Mouse (Mus musculus) embryonic facial prominence, embryonic 14.5 days (tissue): Measurements from ENCODE around the gene Ccdc69. TPM values are rescaled to one million over a fixed set of nuclear protein-coding genes. Genes with fewer than 3 reads are reported as not detected.
A peak's percentile ranks its signal among the peaks of the same experiment; 100 is the strongest.

Source experiments
- ATAC-seq: fragments of 200-750 bp; cut with Nextera tagmentation; 2 replicates; pipeline ENCODE4 v1.8.0; 2017; ENCODE audit warnings: low read depth, moderate number of reproducible peaks, moderate TSS enrichment
- DNase-seq: peaks from one replicate; pipeline ENCODE4 v3.0.0-alpha.2; 2015; ENCODE audit warnings: low spot score
- H3K27ac ChIP-seq: fragments of 300-500 bp; sonication (generic); replicated peaks from 2 replicates; pipeline ENCODE4 v1.5.1; 2014; ENCODE audit warnings: low read depth, mild to moderate bottlenecking, low read length, moderate library complexity
- H3K27me3 ChIP-seq: fragments of 300-500 bp; sonication (generic); replicated peaks from 2 replicates; pipeline ENCODE4 v1.6.1; 2014; ENCODE audit warnings: low read length; ENCODE audit not compliant: control insufficient read depth, insufficient read depth
- H3K36me3 ChIP-seq: fragments of 300-500 bp; sonication (generic); 2 replicates; pipeline ENCODE4 v1.6.1; 2014; ENCODE audit warnings: low read length, mixed read lengths; ENCODE audit not compliant: control insufficient read depth, insufficient read depth
- H3K4me1 ChIP-seq: fragments of 300-500 bp; sonication (generic); 2 replicates; pipeline ENCODE4 v1.6.1; 2014; ENCODE audit warnings: antibody characterized with exemption, low read length; ENCODE audit not compliant: control insufficient read depth, insufficient read depth
- H3K4me2 ChIP-seq: fragments of 300-500 bp; sonication (generic); 2 replicates; pipeline ENCODE4 v1.6.1; 2014; ENCODE audit warnings: low read depth, mild to moderate bottlenecking, low read length, moderate library complexity, mixed read lengths
- H3K4me3 ChIP-seq: fragments of 300-500 bp; sonication (generic); 2 replicates; pipeline ENCODE4 v1.5.1; 2014; ENCODE audit warnings: low read depth, mild to moderate bottlenecking, low read length
- H3K9ac ChIP-seq: fragments of 300-500 bp; sonication (generic); 2 replicates; pipeline ENCODE4 v1.6.1; 2014; ENCODE audit warnings: low read depth, mild to moderate bottlenecking, low read length, moderate library complexity, mixed read lengths
- H3K9me3 ChIP-seq: fragments of 300-500 bp; sonication (generic); 2 replicates; pipeline ENCODE4 v1.6.1; 2016; ENCODE audit warnings: low read length; ENCODE audit not compliant: control insufficient read depth
- WGBS: fragments of 180-500 bp; shearing (Covaris S2); extraction: QIAGEN DNeasy Blood & Tissue Kit; methylation state at CpG from one replicate; pipeline ENCODE4 v1.1.7; 2014; 5-methylcytosine and 5-hydroxymethylcytosine counted together
- polyA plus RNA-seq: library from polyadenylated mRNA; unstranded; fragments of >200 nt; fragmentation: Nextera tagmentation; extraction: Ambion mirVana; gene quantifications from 2 replicates; pipeline ENCODE4 v1.2.1, GENCODE M21; 2014

Gene Ccdc69
- polyA plus RNA-seq, 1 experiment from 2014 or later: 2.7 TPM

DNA sequence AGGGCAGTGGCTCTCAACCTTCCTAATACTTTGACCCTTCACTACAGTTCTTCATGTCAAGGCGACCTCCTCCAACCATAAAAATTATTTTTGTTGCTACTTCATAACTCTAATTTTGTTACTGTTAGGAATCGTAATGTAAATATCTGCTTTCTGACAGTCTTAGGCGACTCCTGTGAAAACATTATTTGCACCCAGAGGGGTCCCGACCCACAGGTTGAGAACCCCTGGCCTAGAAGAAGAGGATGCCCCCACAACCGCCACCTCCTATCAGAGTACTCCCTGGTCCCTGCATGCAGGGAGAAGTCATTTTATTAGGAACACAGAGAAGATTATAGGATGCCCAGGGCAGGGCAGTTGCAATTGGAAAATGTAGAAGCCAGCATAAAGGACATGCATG is 6.6 kb downstream of the Ccdc69 start:
- no peak overlapping the region for H3K4me2 ChIP-seq
- WGBS: 90% methylated on average over 5 of the region's 5 CpGs
- no peaks in the 10 kb centered on the region for H3K27me3 ChIP-seq
- no peak overlapping the region for H3K9ac ChIP-seq
- no peaks in the 10 kb centered on the region for H3K4me1 ChIP-seq
- no peak for ATAC-seq
- DNase-seq: no peak
- no peak overlapping the region for H3K27ac ChIP-seq
- H3K9me3 ChIP-seq: no peaks in the 10 kb centered on the region
- H3K36me3 ChIP-seq: no peaks in the 10 kb centered on the region
- no peak overlapping the region for H3K4me3 ChIP-seq

DNA sequence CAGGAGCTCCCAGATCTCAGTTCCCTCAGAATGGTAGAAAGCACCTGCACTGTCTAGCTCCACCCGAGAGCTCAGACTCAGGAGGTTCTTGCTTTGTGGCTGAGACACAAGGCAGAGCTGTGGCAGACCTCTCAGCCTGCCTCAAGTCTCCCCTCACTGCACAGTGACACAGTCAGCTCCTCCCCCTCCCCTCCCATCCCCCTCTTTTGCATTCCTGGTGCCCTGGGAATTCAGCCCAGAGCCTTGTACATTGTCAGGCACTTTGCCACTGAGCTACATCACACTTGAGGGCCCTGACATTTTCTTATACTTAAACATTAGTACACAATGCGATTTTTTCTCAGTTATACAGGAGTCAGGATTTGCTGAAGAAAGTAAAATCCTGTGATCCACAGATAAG is 8.9 kb downstream of the Ccdc69 start:
- H3K4me3 ChIP-seq: no peak overlapping the region
- ATAC-seq: no peak
- peak; percentile 29 for DNase-seq
- H3K9ac ChIP-seq: no peak overlapping the region
- H3K4me1 ChIP-seq: no peaks in the 10 kb centered on the region
- no peak overlapping the region for H3K27ac ChIP-seq
- no peaks in the 10 kb centered on the region for H3K9me3 ChIP-seq
- H3K27me3 ChIP-seq: no peaks in the 10 kb centered on the region
- H3K36me3 ChIP-seq: no peaks in the 10 kb centered on the region
- no peak overlapping the region for H3K4me2 ChIP-seq
- 51% methylated on average over 2 of the region's 2 CpGs for WGBS

DNA sequence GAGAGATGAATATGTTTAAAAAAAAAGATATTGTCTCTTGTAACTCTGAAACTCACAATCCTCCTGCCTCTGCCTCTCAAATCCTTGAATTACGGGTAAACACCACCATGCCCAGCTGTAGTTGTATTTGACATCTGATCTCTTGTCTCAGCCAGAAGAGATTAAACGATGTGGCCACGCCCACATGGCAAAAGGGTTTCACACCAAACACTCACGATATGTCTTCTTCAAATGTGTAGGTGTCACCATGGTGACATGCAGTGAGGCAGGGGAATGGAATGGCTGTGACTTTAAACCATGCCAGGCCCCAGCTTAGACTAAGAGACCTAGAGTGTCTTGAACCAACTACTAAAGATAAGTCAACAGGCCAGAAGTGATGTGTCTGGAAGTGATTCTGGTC is 11.0 kb downstream of the Ccdc69 start:
- H3K27ac ChIP-seq: no peak overlapping the region
- H3K9ac ChIP-seq: no peak overlapping the region
- WGBS: 66% methylated on average over 4 of the region's 4 CpGs
- DNase-seq (no peak), ATAC-seq (no peak)
- no peaks in the 10 kb centered on the region for H3K4me1 ChIP-seq
- no peaks in the 10 kb centered on the region for H3K27me3 ChIP-seq
- H3K4me3 ChIP-seq: no peak overlapping the region
- H3K36me3 ChIP-seq: no peaks in the 10 kb centered on the region
- no peaks in the 10 kb centered on the region for H3K9me3 ChIP-seq
- no peak overlapping the region for H3K4me2 ChIP-seq

DNA sequence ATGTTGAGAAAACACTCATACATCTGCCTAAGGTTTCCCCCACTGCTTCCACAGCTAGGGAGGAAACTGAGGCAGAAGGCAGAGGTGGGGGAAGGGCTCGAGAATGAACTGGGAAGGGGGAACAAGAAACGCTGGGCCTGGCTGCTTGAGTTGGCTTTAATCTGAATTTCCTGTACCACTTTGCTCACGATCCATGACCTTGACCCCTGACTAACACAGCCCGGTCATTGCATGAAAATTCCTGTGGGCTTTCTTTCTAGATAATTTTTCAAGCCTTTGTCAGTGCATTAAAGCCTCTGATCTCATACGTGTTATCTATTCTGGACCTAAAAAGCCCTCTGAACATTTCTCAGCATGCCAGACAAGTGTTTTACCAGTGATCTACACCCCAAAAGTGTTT is 15.1 kb downstream of the Ccdc69 start:
- WGBS: 33% methylated on average over 5 of the region's 5 CpGs

DNA sequence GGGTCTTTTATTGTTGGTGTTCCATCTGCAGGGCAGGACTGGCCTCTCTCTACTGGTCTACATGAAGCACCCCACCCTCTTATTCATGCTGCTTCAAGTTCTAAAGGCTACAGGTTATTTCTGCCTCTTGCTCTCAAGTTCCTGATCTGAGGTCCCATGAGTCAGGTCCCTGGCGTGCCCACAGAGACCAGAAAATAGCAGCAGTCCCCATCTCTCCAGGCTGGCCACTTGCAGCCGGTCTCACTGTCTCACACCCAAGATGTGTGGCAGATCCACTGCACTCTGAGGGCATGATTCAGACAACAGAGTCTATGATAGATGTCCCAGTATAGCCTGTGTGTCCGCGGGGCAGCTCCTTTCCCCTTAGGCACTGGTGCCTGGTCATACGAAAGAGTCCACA is 17.1 kb downstream of the Ccdc69 start:
- H3K27ac ChIP-seq: no peak overlapping the region
- no peak overlapping the region for H3K4me3 ChIP-seq
- no peak overlapping the region for H3K9ac ChIP-seq
- WGBS: 92% methylated on average over 5 of the region's 5 CpGs
- H3K4me1 ChIP-seq: no peaks in the 10 kb centered on the region
- H3K36me3 ChIP-seq: no peaks in the 10 kb centered on the region
- DNase-seq: no peak
- H3K4me2 ChIP-seq: no peak overlapping the region
- no peak for ATAC-seq
- H3K27me3 ChIP-seq: no peaks in the 10 kb centered on the region
- no peaks in the 10 kb centered on the region for H3K9me3 ChIP-seq

More for the DNA sequence above, 15.1 kb downstream of the Ccdc69 start:
- H3K4me1 ChIP-seq: no peaks in the 10 kb centered on the region
- no peak overlapping the region for H3K4me2 ChIP-seq
- H3K27ac ChIP-seq: no peak overlapping the region
- ATAC-seq (no peak), DNase-seq (no peak)
- H3K36me3 ChIP-seq: no peaks in the 10 kb centered on the region
- H3K9me3 ChIP-seq: no peaks in the 10 kb centered on the region
- no peak overlapping the region for H3K4me3 ChIP-seq
- no peak overlapping the region for H3K9ac ChIP-seq
- H3K27me3 ChIP-seq: no peaks in the 10 kb centered on the region

DNA sequence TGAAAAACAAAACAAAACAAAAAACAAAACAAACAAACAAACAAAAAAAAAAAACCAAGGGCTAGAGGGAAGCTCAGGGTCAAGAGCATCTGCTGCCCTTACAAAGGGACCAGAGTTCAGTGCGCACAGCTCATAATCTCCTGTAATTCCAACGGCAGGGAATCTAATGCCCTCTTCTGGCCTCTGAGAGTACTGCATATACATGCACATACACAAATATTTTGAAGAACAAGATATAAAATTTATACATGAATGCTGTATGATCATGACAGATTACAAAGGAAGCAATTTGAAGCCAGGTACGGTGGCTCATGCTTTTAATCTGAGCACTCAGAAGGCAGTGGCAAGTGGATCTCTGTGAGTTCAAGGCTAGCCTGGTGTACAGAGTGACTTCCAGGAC is 20.4 kb downstream of the Ccdc69 start:
- 85% methylated on average over 3 of the region's 3 CpGs for WGBS
- no peaks in the 10 kb centered on the region for H3K27me3 ChIP-seq
- no peak overlapping the region for H3K9ac ChIP-seq
- H3K9me3 ChIP-seq: no peaks in the 10 kb centered on the region
- no peak overlapping the region for H3K27ac ChIP-seq
- H3K4me1 ChIP-seq: no peaks in the 10 kb centered on the region
- ATAC-seq (no peak), DNase-seq (no peak)
- no peak overlapping the region for H3K4me3 ChIP-seq
- H3K36me3 ChIP-seq: no peaks in the 10 kb centered on the region
- H3K4me2 ChIP-seq: no peak overlapping the region

DNA sequence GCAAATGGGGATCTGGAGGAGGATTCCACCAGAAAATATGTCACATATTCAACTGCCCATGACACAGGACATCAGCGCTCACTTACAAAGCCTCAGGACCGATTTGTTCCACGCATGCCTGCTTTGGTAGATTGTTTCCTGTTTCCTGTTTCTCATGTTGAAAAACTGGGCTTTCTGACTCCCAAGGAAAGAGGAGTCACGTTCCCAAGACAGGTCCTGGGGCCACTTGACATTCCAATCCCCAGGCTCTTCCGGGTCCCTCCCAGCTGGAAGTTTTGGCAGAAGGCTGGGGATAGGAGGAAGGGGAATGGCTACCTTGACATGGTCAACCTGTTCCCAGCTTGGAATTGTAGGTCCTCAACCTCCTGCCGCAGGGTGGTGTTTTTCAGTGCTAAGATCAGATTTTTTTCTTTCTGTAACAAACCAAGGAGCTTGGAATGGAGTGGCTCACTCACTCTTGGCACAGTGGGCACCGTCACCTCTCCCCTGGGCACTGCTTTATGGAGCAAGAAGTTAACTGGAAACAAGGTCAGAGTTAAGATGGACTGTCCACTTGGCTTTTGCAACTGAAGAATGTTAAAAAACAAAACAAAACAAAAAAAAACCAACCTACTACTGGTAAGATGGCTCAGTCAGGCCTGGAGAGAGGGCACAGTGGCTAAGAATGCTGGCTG is 27.0 kb downstream of the Ccdc69 start:
- H3K9ac ChIP-seq: no peak overlapping the region
- no peak overlapping the region for H3K4me2 ChIP-seq
- ATAC-seq: no peak
- H3K27me3 ChIP-seq: no peaks in the 10 kb centered on the region
- no peaks in the 10 kb centered on the region for H3K36me3 ChIP-seq
- H3K9me3 ChIP-seq: no peaks in the 10 kb centered on the region
- no peak for DNase-seq
- 67% methylated on average over 7 of the region's 7 CpGs for WGBS
- H3K27ac ChIP-seq: no peak overlapping the region
- no peak overlapping the region for H3K4me3 ChIP-seq
- no peaks in the 10 kb centered on the region for H3K4me1 ChIP-seq

DNA sequence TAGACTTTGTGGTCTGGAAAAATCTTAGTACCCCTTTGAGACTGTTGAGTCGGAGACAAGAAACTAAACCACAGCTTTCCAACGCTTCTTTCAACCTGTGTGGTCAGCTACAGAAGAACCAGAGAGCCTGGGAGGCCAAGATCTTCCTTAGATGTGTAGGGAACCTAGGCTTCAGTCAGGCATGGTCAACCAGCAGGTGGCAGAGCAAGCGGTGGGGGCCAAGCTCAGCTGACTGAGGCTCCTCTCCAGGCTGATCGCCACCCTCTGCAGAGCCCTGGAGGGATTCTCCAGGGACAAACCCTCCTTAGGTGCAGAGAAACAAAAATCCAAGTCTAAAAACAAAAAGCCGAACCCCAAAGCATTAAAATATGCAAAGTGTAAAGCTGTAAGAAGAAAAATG is 31.3 kb downstream of the Ccdc69 start:
- ATAC-seq (no peak), DNase-seq (no peak)
- H3K4me2 ChIP-seq: no peak overlapping the region
- H3K27ac ChIP-seq: no peak overlapping the region
- no peak overlapping the region for H3K9ac ChIP-seq
- H3K4me1 ChIP-seq: no peaks in the 10 kb centered on the region
- H3K36me3 ChIP-seq: no peaks in the 10 kb centered on the region
- H3K4me3 ChIP-seq: no peak overlapping the region
- no peaks in the 10 kb centered on the region for H3K27me3 ChIP-seq
- 64% methylated on average over 5 of the region's 5 CpGs for WGBS
- no peaks in the 10 kb centered on the region for H3K9me3 ChIP-seq

DNA sequence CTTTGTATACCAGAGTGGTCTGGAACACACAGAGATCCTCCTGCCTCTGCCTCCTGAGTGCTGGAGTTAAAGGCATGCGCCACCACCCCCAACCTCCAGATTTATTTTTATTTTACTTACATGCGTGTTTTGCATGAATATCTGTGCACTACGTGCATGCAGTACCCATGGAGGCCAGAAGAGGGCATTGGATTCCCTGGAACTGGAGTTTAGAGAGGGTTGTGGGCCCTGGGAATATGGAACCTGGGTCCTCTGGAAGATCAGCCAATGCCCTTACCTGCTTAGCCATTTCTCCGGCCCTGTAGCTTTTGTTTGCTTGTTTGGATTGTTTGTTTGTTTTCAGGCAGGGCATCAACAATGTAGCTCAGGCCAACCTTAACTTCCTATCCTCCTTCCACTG is 36.6 kb downstream of the Ccdc69 start:
- ATAC-seq: no peak
- Histone ChIP-seq H3K36me3 (no peaks in the 10 kb centered on the region), H3K4me1 (no peaks in the 10 kb centered on the region), H3K9ac (no peak overlapping the region), H3K4me3 (no peak overlapping the region), H3K4me2 (no peak overlapping the region), H3K9me3 (0 out of 2 replicates have a peak, but pooled peaks cover 5% of the 10 kb centered on the region), H3K27ac (no peak overlapping the region), H3K27me3 (no peaks in the 10 kb centered on the region)
- WGBS: 82% methylated on average over 4 of the region's 4 CpGs
- DNase-seq: no peak
